ENCODE assay signal across 2 mouse cellular contexts in genomic region chr1:74815965-74816364, GRCm38 (mm10).
TF ChIP-seq lines count a peak whose summit lies in the region.

No protein-coding gene starts in this region.

TF ChIP-seq in CH12.LX, 34 proteins besides CTCF, POLR2A, EP300 and RAD21:
- TF ChIP-seq TBP (conservative IDR thresholded peaks at IDR 0.05; ENCODE audit: low read depth, low read length): peak; percentile 92
- 0 out of 2 replicates have a peak, but pooled peaks have one; percentile 9 for TF ChIP-seq MAFK (IDR thresholded peaks at IDR 0.05; ENCODE audit: insufficient replicate concordance, low read length)

TF ChIP-seq in MEL, 35 proteins besides CTCF, POLR2A, EP300 and RAD21:
- TF ChIP-seq TBP (IDR thresholded peaks at IDR 0.05; ENCODE audit: low read depth, low read length): peak; percentile 91
